Mouse (Mus musculus) left cerebral cortex, postnatal 14 days (tissue): ENCODE measurements around the gene Tbl1xr1. TPM values are rescaled to one million over a fixed set of nuclear protein-coding genes. Genes with fewer than 3 reads are reported as not detected.

Source experiments
- DNase-seq, 2 experiments: peaks; one replicate each; pipeline ENCODE4 v3.0.0; 2021 to 2022; ENCODE audit warnings: low spot score in 2 of 2, mixed read lengths in 1 of 2
- intact Hi-C: fragments of 180-260 bp; cut with DNase I; formaldehyde crosslinking; loops from one replicate; pipeline ENCODE4 v1.15.1; 2025
- long read RNA-seq, 2 experiments: library from polyadenylated mRNA; stranded (forward); transcript quantifications; one replicate each; pipeline ENCODE4 v2.0.0; 2021
- total RNA-seq, 2 experiments: library from RNA; stranded (reverse); gene quantifications; 2 replicates each; pipeline ENCODE4 v1.2.3; 2021

Gene Tbl1xr1
- 100 to 1,000 TPM; 117 to 125 TPM for total RNA-seq
- long read RNA-seq, experiment 1, full-length matches to known transcripts, result 4 of 19 reads
- long read RNA-seq, experiment 1, partial matches to known transcripts, result 1 of 19 reads
- long read RNA-seq, experiment 1, other reads (novel, unspliced or antisense), result 14 of 19 reads
- long read RNA-seq, experiment 2, full-length matches to known transcripts, result 3 of 16 reads
- long read RNA-seq, experiment 2, partial matches to known transcripts, result 0 of 16 reads
- long read RNA-seq, experiment 2, other reads (novel, unspliced or antisense), result 13 of 16 reads

- peak; percentile 94 to 95 for DNase-seq
- intact Hi-C loops, result loop anchor here (1.0 to 5.0 kb wide), 8 partner anchors 66 to 1422 kb away; no protein-coding TSS in a partner anchor
These were observed at the start of gene Tbl1xr1 for GRCm38 (mm10) chr3:22076561-22076935. TSS of gene Tbl1xr1 (plus strand) at chr3:22076652.

GRCm38 (mm10) chr3:22038004-22038403 is 38.4 kb upstream of the Tbl1xr1 start:
- intact Hi-C loops, result no loop called here
- DNase-seq, result no peak

GRCm38 (mm10) chr3:22039036-22039795 is 37.2 kb upstream of the Tbl1xr1 start:
- intact Hi-C loops, result no loop called here
- DNase-seq, result no peak

- no peak for DNase-seq
- intact Hi-C loops, result no loop called here
These were observed 35.8 kb upstream of the Tbl1xr1 start for GRCm38 (mm10) chr3:22040627-22041026.

GRCm38 (mm10) chr3:22047203-22047602 is 29.2 kb upstream of the Tbl1xr1 start:
- DNase-seq, result no peak

GRCm38 (mm10) chr3:22056664-22057328 is 19.7 kb upstream of the Tbl1xr1 start:
- intact Hi-C loops, result no loop called here

More at GRCm38 (mm10) chr3:22047203-22047602, 29.2 kb upstream of the Tbl1xr1 start:
- intact Hi-C loops, result no loop called here

GRCm38 (mm10) chr3:22058206-22058804 is 18.1 kb upstream of the Tbl1xr1 start:
- DNase-seq, result no peak
- intact Hi-C loops, result no loop called here

More at GRCm38 (mm10) chr3:22056664-22057328, 19.7 kb upstream of the Tbl1xr1 start:
- no peak for DNase-seq

- no peak for DNase-seq
- intact Hi-C loops, result no loop called here
These were observed 15.3 kb upstream of the Tbl1xr1 start for GRCm38 (mm10) chr3:22061163-22061562.

GRCm38 (mm10) chr3:22068621-22069020 is 7.8 kb upstream of the Tbl1xr1 start:
- intact Hi-C loops, result no loop called here
- DNase-seq, result no peak

- intact Hi-C loops, result no loop called here
- no peak for DNase-seq
These were observed 2.5 kb upstream of the Tbl1xr1 start for GRCm38 (mm10) chr3:22073916-22074315.

GRCm38 (mm10) chr3:22074591-22075294 is 1.7 kb upstream of the Tbl1xr1 start:
- no peak for DNase-seq

GRCm38 (mm10) chr3:22075517-22075886 is 950 bp upstream of the Tbl1xr1 start:
- DNase-seq, result no peak
- intact Hi-C loops, result loop anchor here (5.0 kb wide), 6 partner anchors 67 to 593 kb away; no protein-coding TSS in a partner anchor

More at GRCm38 (mm10) chr3:22074591-22075294, 1.7 kb upstream of the Tbl1xr1 start:
- intact Hi-C loops, result loop anchor here (5.0 kb wide), 6 partner anchors 68 to 592 kb away; no protein-coding TSS in a partner anchor

- peak; percentile 86 to 87 for DNase-seq
These were observed 428 bp upstream of the Tbl1xr1 start for GRCm38 (mm10) chr3:22075887-22076560.

GRCm38 (mm10) chr3:22076936-22077656 is 644 bp downstream of the Tbl1xr1 start:
- intact Hi-C loops, result loop anchor here (1.0 to 5.0 kb wide), 8 partner anchors 65 to 1422 kb away; no protein-coding TSS in a partner anchor
- peak in 1 of 2 experiments; percentile 43 for DNase-seq

More at GRCm38 (mm10) chr3:22075887-22076560, 428 bp upstream of the Tbl1xr1 start:
- intact Hi-C loops, result loop anchor here (1.0 to 5.0 kb wide), 8 partner anchors 66 to 1421 kb away; no protein-coding TSS in a partner anchor

GRCm38 (mm10) chr3:22077657-22078475 is 1.4 kb downstream of the Tbl1xr1 start:
- intact Hi-C loops, result loop anchor here (2.0 to 5.0 kb wide), 7 partner anchors 64 to 1423 kb away; no protein-coding TSS in a partner anchor

GRCm38 (mm10) chr3:22078529-22078928 is 2.1 kb downstream of the Tbl1xr1 start:
- intact Hi-C loops, result loop anchor here (5.0 kb wide), 6 partner anchors 64 to 596 kb away; no protein-coding TSS in a partner anchor
- DNase-seq, result no peak

More at GRCm38 (mm10) chr3:22077657-22078475, 1.4 kb downstream of the Tbl1xr1 start:
- peak; percentile 30 to 71 for DNase-seq
